ENCODE assay signal across 14 mouse cellular contexts in the genomic region with DNA sequence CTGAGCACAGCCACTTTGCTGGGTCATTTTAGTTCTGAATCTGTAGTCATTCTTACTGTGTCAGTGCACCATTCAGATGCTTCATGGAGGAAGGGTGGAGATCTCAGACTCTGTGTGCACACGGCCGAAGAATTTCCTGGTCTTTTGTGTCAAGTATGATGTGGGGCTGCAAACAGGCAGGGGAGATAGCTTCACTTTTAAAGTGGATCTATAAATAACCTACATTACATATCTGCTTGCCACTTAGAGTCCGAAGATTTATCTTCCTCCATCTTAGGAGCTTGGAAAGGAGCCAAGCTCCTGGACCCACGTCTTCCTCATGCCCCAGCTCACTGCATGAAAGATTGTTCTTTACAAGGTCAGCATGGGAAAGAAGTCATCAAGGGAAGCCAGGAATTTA. TPM values are rescaled to one million over a fixed set of nuclear protein-coding genes. Genes with fewer than 3 reads are reported as not detected.
DNase-seq lines count a peak whose midpoint lies in the region; ATAC-seq and TF ChIP-seq lines count a peak whose summit lies in the region.
"Had no signal": no experiment of that assay in that cellular context is flagged by ENCODE, and none has a peak within 500 bp of the region (broad histone marks: within the 10 kb centered on the region; RNA-seq: fewer than 3 reads in every experiment).

No protein-coding gene starts in this region.

- no peak overlapping the region for H3K4me2 ChIP-seq in kidney, embryonic 16.5 days (replicated peaks; ENCODE audit: low read depth, low read length)
- H3K4me2 ChIP-seq: embryonic facial prominence, embryonic 13.5 days; limb, embryonic 15.5 days had no signal

- no peak overlapping the region for H3K4me3 ChIP-seq in MEL (ENCODE audit: control insufficient read depth in 1 of 2, insufficient read depth in 1 of 2, low read depth in 2 of 2, low read length in 2 of 2)
- H3K4me3 ChIP-seq in kidney, embryonic 16.5 days (ENCODE audit: low read length): no peak overlapping the region
- H3K4me3 ChIP-seq: embryonic facial prominence, embryonic 13.5 days; layer of hippocampus, adult 2 months; limb, embryonic 15.5 days had no signal

- no peak for TF ChIP-seq RAD21 in MEL (IDR thresholded peaks at IDR 0.05; ENCODE audit: low read depth, low read length)

- H3K9me3 ChIP-seq in MEL (replicated peaks; ENCODE audit: insufficient read depth, low read length): no peaks in the 10 kb centered on the region
- H3K9me3 ChIP-seq in kidney, embryonic 16.5 days (ENCODE audit: low read length): peaks cover 8% of the 10 kb centered on the region; the same call in 1 of the 2 replicates
- H3K9me3 ChIP-seq: limb, embryonic 15.5 days had no signal

- 40% methylated on average over 4 of the region's 4 CpGs for WGBS in kidney, embryonic 16.5 days

- H3K27ac ChIP-seq in MEL (ENCODE audit: control insufficient read depth, low read depth, low read length): no peak overlapping the region
- H3K27ac ChIP-seq in kidney, embryonic 16.5 days (ENCODE audit: low read length): peak overlapping the region; percentile 74
- H3K27ac ChIP-seq: embryonic facial prominence, embryonic 13.5 days; hindbrain, postnatal 0 days; layer of hippocampus, adult 2 months; limb, embryonic 15.5 days had no signal

- peak in 1 of 2 experiments; percentile 29; a peak in 1 of 4 replicates for TF ChIP-seq EP300 in MEL (IDR thresholded peaks at IDR 0.05; ENCODE audit: low read depth in 1 of 2, low read length in 2 of 2)

- H3K36me3 ChIP-seq in MEL (ENCODE audit: control insufficient read depth in 1 of 2, insufficient read depth in 2 of 2, low read length in 2 of 2): peaks cover 0 to 34% of the 10 kb centered on the region in 2 experiments; a peak in 2 of 4 replicates
- no peaks in the 10 kb centered on the region for H3K36me3 ChIP-seq in kidney, embryonic 16.5 days (ENCODE audit: insufficient read depth, low read length)
- H3K36me3 ChIP-seq: embryonic facial prominence, embryonic 13.5 days; limb, embryonic 15.5 days had no signal

- peak; percentile 10 for DNase-seq in adrenal gland, adult 2 months
- no peak for DNase-seq in adrenal gland, adult 8-10 months
- DNase-seq in kidney, adult 11 months: peak; percentile 33
- DNase-seq in kidney, postnatal 4 days: no peak
- peak; percentile 31 for DNase-seq in MEL (ENCODE audit: low read depth, low spot score)
- DNase-seq in Muller cell, postnatal 12 days (ENCODE audit: inconsistent ontology term): no peak
- DNase-seq in left cerebral cortex, postnatal 25 days (ENCODE audit: low spot score in 2 of 2): no peak
- DNase-seq: adrenal gland, postnatal 25 days had no signal

- intact Hi-C loops in left cerebral cortex, postnatal 25 days (cut with DNase I): no loop called here

- TF ChIP-seq CTCF in MEL (IDR thresholded peaks at IDR 0.05 in 2 of 3, conservative IDR thresholded peaks at IDR 0.05 in 1 of 3; ENCODE audit: control insufficient read depth in 1 of 3, insufficient read depth in 1 of 3, low read depth in 2 of 3, low read length in 3 of 3, poor library complexity in 1 of 3, severe bottlenecking in 1 of 3): no peak

- ATAC-seq in kidney, embryonic 16.5 days (ENCODE audit: low FRiP score, low TSS enrichment): peak; percentile 74; the same call in 1 of the 2 replicates
- ATAC-seq: hindbrain, postnatal 0 days; midbrain, embryonic 16.5 days had no signal

- peaks cover 25 to 40% of the 10 kb centered on the region in 2 experiments for H3K4me1 ChIP-seq in MEL (ENCODE audit: control insufficient read depth in 1 of 2, insufficient read depth in 2 of 2, low read length in 2 of 2)
- no peaks in the 10 kb centered on the region for H3K4me1 ChIP-seq in kidney, embryonic 16.5 days (ENCODE audit: insufficient read depth, low read length)

- no peak for TF ChIP-seq POLR2A in MEL (IDR thresholded peaks at IDR 0.05; ENCODE audit: control insufficient read depth in 1 of 2, insufficient read depth in 1 of 2, low read depth in 1 of 2, low read length in 2 of 2, poor library complexity in 1 of 2)

- H3K9ac ChIP-seq in MEL (ENCODE audit: control insufficient read depth, low read depth, low read length, poor library complexity, severe bottlenecking): no peak overlapping the region
- no peak overlapping the region for H3K9ac ChIP-seq in kidney, embryonic 16.5 days (replicated peaks; ENCODE audit: low read length)
- H3K9ac ChIP-seq: embryonic facial prominence, embryonic 13.5 days; limb, embryonic 15.5 days had no signal

- H3K27me3 ChIP-seq in MEL (ENCODE audit: control insufficient read depth in 1 of 2, insufficient read depth in 2 of 2, low read length in 2 of 2): no peaks in the 10 kb centered on the region
- H3K27me3 ChIP-seq in kidney, embryonic 16.5 days (ENCODE audit: insufficient read depth, low read length): no peaks in the 10 kb centered on the region
- H3K27me3 ChIP-seq: embryonic facial prominence, embryonic 13.5 days; limb, embryonic 15.5 days had no signal

- no peaks in the 10 kb centered on the region for H3K79me2 ChIP-seq in MEL (ENCODE audit: control insufficient read depth, insufficient read depth, low read length, poor library complexity)

TF ChIP-seq in MEL, 35 proteins besides CTCF, POLR2A, EP300 and RAD21:
- TF ChIP-seq MEF2A (IDR thresholded peaks at IDR 0.05; ENCODE audit: extremely low read depth, insufficient replicate concordance, low read depth, low read length, poor library complexity, severe bottlenecking) (peak; percentile 84), SIN3A (IDR thresholded peaks at IDR 0.05; ENCODE audit: low read length) (no peak), TCF12 (IDR thresholded peaks at IDR 0.05; ENCODE audit: low read depth, low read length) (0 out of 2 replicates have a peak, but pooled peaks have one; percentile 28), GATA1 (IDR thresholded peaks at IDR 0.05; ENCODE audit: low read depth, low read length) (peak; percentile 66)

RNA-seq across cellular contexts. Expression of a gene that starts 19.7 kb away (rescaled TPM):
- 10 to 100 TPM; 64.0 to 94.8 TPM for total RNA-seq in adrenal gland, adult 2 months (2021)
- polyA plus RNA-seq in adrenal gland, adult 2 months (2012; rRNA removed): 15.5 and 17.5 TPM in 2 replicates
- 10 to 100 TPM; 59.0 to 91.0 (median 69.9) TPM for total RNA-seq in adrenal gland, adult 8-10 months (2022)
- 0.12 and 0.20 TPM in 2 replicates for total RNA-seq in MEL (2012; rRNA removed)
- under 1 TPM in 1 of 2 experiments, not detected in 1; 0.14 TPM for polyA plus RNA-seq in MEL (2012; ENCODE audit: insufficient read depth in 1 of 2, insufficient read length in 2 of 2, low read depth in 1 of 2, low replicate concordance in 2 of 2, missing spikeins in 1 of 2)
- polyA plus RNA-seq in kidney, embryonic 16.5 days (2015; fragmentation: Nextera tagmentation; extraction: Ambion mirVana): 74.9 and 75.5 TPM in 2 replicates
- total RNA-seq in left cerebral cortex, postnatal 25 days (2021): 10 to 100 TPM; 16.2 to 18.0 TPM

RNA-seq across cellular contexts. Expression of a gene that starts 20.3 kb away (rescaled TPM):
- 1 to 10 TPM in 1 of 2 experiments, under 1 TPM in 1; 0.81 to 2.6 TPM for total RNA-seq in adrenal gland, adult 2 months (2021)
- polyA plus RNA-seq in adrenal gland, adult 2 months (2012; rRNA removed): not detected in 2 replicates
- total RNA-seq in adrenal gland, adult 8-10 months (2022): 1 to 10 TPM; 1.6 to 4.6 (median 2.2) TPM
- total RNA-seq in MEL (2012; rRNA removed): not detected in 2 replicates
- polyA plus RNA-seq in MEL (2012; ENCODE audit: insufficient read depth in 1 of 2, insufficient read length in 2 of 2, low read depth in 1 of 2, low replicate concordance in 2 of 2, missing spikeins in 1 of 2): under 1 TPM in 1 of 2 experiments, not detected in 1; 0.26 TPM
- polyA plus RNA-seq in kidney, embryonic 16.5 days (2015; fragmentation: Nextera tagmentation; extraction: Ambion mirVana): 1.1 and 1.2 TPM in 2 replicates
- not detected for total RNA-seq in left cerebral cortex, postnatal 25 days (2021)
- total RNA-seq: hindbrain, postnatal 0 days; layer of hippocampus, adult 2 months had no signal

RNA-seq across cellular contexts. Expression of a gene that starts 48.6 kb away (rescaled TPM):
- 1 to 10 TPM; 3.3 to 6.2 TPM for total RNA-seq in adrenal gland, adult 2 months (2021)
- polyA plus RNA-seq in adrenal gland, adult 2 months (2012; rRNA removed): 6.0 and 8.1 TPM in 2 replicates
- total RNA-seq in adrenal gland, adult 8-10 months (2022): 10 to 100 TPM in 1 of 4 experiments, 1 to 10 TPM in 3; 5.5 to 14.4 (median 7.9) TPM
- total RNA-seq in MEL (2012; rRNA removed): 9.2 and 10.7 TPM in 2 replicates
- 1 to 10 TPM in 1 of 2 experiments, not detected in 1; 6.3 TPM for polyA plus RNA-seq in MEL (2012; ENCODE audit: insufficient read depth in 1 of 2, insufficient read length in 2 of 2, low read depth in 1 of 2, low replicate concordance in 2 of 2, missing spikeins in 1 of 2)
- 9.7 and 10.6 TPM in 2 replicates for polyA plus RNA-seq in kidney, embryonic 16.5 days (2015; fragmentation: Nextera tagmentation; extraction: Ambion mirVana)
- 1 to 10 TPM; 2.8 to 4.4 TPM for total RNA-seq in left cerebral cortex, postnatal 25 days (2021)

RNA-seq across cellular contexts. Expression of a gene that starts 58.3 kb away (rescaled TPM):
- 1,000 to 10,000 TPM in 1 of 2 experiments, 100 to 1,000 TPM in 1; 763 to 1,110 TPM for total RNA-seq in adrenal gland, adult 2 months (2021)
- polyA plus RNA-seq in adrenal gland, adult 2 months (2012; rRNA removed): 2,814 and 2,984 TPM in 2 replicates
- total RNA-seq in adrenal gland, adult 8-10 months (2022): 1,000 to 10,000 TPM in 1 of 4 experiments, 100 to 1,000 TPM in 3; 854 to 1,069 (median 919) TPM
- 338 and 358 TPM in 2 replicates for total RNA-seq in MEL (2012; rRNA removed)
- polyA plus RNA-seq in MEL (2012; ENCODE audit: insufficient read depth in 1 of 2, insufficient read length in 2 of 2, low read depth in 1 of 2, low replicate concordance in 2 of 2, missing spikeins in 1 of 2): 1,000 to 10,000 TPM in 1 of 2 experiments, 100 to 1,000 TPM in 1; 748 to 3,269 TPM
- polyA plus RNA-seq in kidney, embryonic 16.5 days (2015; fragmentation: Nextera tagmentation; extraction: Ambion mirVana): 369 and 372 TPM in 2 replicates
- 100 to 1,000 TPM; 633 to 643 TPM for total RNA-seq in left cerebral cortex, postnatal 25 days (2021)

RNA-seq across cellular contexts. Expression of a gene that starts 58.3 kb away (rescaled TPM):
- 10 to 100 TPM in 1 of 2 experiments, 1 to 10 TPM in 1; 7.1 to 12.5 TPM for total RNA-seq in adrenal gland, adult 2 months (2021)
- 0.73 and 0.92 TPM in 2 replicates for polyA plus RNA-seq in adrenal gland, adult 2 months (2012; rRNA removed)
- 10 to 100 TPM in 2 of 4 experiments, 1 to 10 TPM in 2; 8.5 to 14.8 (median 11.4) TPM for total RNA-seq in adrenal gland, adult 8-10 months (2022)
- 11.2 and 11.6 TPM in 2 replicates for total RNA-seq in MEL (2012; rRNA removed)
- polyA plus RNA-seq in MEL (2012; ENCODE audit: insufficient read depth in 1 of 2, insufficient read length in 2 of 2, low read depth in 1 of 2, low replicate concordance in 2 of 2, missing spikeins in 1 of 2): 10 to 100 TPM in 1 of 2 experiments, not detected in 1; 12.9 TPM
- polyA plus RNA-seq in kidney, embryonic 16.5 days (2015; fragmentation: Nextera tagmentation; extraction: Ambion mirVana): 21.9 and 24.4 TPM in 2 replicates
- 10 to 100 TPM; 11.1 to 11.3 TPM for total RNA-seq in left cerebral cortex, postnatal 25 days (2021)

Comparison
In these comparisons a context has a peak if more than half of its experiments do, and no peak if none do; other contexts are left out.
1. DNase-seq: peak in adrenal gland, adult 2 months (single experiment), kidney, adult 11 months (single experiment) and MEL (single experiment); none in adrenal gland, adult 8-10 months (single experiment), kidney, postnatal 4 days (0 of 2), Muller cell, postnatal 12 days (single experiment) and left cerebral cortex, postnatal 25 days (0 of 2).
2. RNA of a gene that starts 19.7 kb away (total RNA-seq): 64.0 to 94.8 TPM in adrenal gland, adult 2 months, 59.0 to 91.0 TPM in adrenal gland, adult 8-10 months and 16.2 to 18.0 TPM in left cerebral cortex, postnatal 25 days; 0.12 to 0.20 TPM in MEL; every median in the first group is over 10 times any median in the second.